Mouse (Mus musculus): ENCODE measurements at regions not wholly inside any gene's neighbourhood (a gene's known extent, or its start where the extent isn't known, plus 50 kb on each side); places are given as distances from the start of the nearest gene placed in this dataset.

DNA sequence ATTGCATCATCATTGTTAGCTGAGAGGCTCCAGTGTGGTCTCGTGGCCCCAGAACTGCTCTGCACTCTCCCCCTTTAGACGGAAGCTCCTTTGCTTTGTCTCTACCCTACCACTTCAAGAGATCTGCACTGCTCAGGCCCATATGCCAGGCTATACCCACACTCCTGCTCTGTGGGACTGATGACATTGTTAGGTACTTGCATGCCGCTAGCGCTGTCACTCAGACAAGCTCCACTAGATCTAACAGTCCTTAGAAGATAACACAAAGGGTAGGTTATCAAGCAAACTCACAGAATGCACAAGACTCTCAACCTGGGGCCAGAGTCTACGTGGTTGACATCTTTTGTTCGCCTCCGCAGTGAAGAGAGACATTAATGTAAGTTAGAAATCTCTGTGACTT lies 383.1 kb downstream of the Trim52 start:
- 82% methylated on average over 7 of the region's 7 CpGs for WGBS
- H3K27me3 ChIP-seq (ENCODE audit: control insufficient read depth, insufficient read depth, low read length) = no peaks in the 10 kb centered on the region
- no peak for DNase-seq
- intact Hi-C loops (cut with DNase I) = no loop called here
- H3K79me2 ChIP-seq (replicated peaks; ENCODE audit: control insufficient read depth, insufficient read depth, low read length) = no peaks in the 10 kb centered on the region
- TF ChIP-seq CTCF (IDR thresholded peaks at IDR 0.05) (no peak), POLR2A (IDR thresholded peaks at IDR 0.05; ENCODE audit: insufficient read depth, low read depth, low read length) (no peak), EP300 (IDR thresholded peaks at IDR 0.05; ENCODE audit: insufficient read depth, low read depth, low read length) (no peak)
- H3K4me1 ChIP-seq (ENCODE audit: control insufficient read depth, insufficient read depth, low read length) = no peaks in the 10 kb centered on the region
- no peak overlapping the region for H3K4me3 ChIP-seq
- H3K27ac ChIP-seq = no peak overlapping the region
- no peak overlapping the region for H3K9ac ChIP-seq (ENCODE audit: low read depth, low read length)
- H3K36me3 ChIP-seq (ENCODE audit: control insufficient read depth, insufficient read depth, low read length) = no peaks in the 10 kb centered on the region

DNA sequence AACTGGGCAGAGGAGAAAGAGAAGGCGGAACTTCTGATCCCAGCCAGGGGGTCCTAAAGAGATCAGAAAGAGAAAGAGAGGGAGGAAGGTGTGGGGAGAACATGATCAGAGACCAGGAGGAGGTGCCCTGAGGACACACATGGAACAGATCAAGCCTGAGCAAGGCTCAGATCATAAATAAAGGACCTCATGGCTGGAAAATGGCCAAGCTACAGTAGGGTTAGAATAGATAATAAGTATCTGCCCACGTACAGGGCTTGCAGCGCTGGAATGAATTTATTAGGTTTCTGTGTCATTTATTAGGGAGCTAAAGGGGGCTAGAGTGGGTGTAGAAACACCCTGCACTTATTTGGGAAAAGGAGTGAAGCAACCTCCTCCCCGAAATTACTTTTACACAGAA lies 385.4 kb downstream of the Trim52 start:
- Histone ChIP-seq H3K27me3 (ENCODE audit: control insufficient read depth, insufficient read depth, low read length) (no peaks in the 10 kb centered on the region), H3K4me1 (ENCODE audit: control insufficient read depth, insufficient read depth, low read length) (no peaks in the 10 kb centered on the region), H3K79me2 (replicated peaks; ENCODE audit: control insufficient read depth, insufficient read depth, low read length) (no peaks in the 10 kb centered on the region), H3K27ac (no peak overlapping the region), H3K4me3 (no peak overlapping the region), H3K9ac (ENCODE audit: low read depth, low read length) (no peak overlapping the region), H3K36me3 (ENCODE audit: control insufficient read depth, insufficient read depth, low read length) (no peaks in the 10 kb centered on the region)
- DNase-seq = no peak
- TF ChIP-seq EP300 (IDR thresholded peaks at IDR 0.05; ENCODE audit: insufficient read depth, low read depth, low read length) (no peak), CTCF (IDR thresholded peaks at IDR 0.05) (no peak)
- intact Hi-C loops (cut with DNase I) = no loop called here
- WGBS = 68% methylated on average over 4 of the region's 4 CpGs

DNA sequence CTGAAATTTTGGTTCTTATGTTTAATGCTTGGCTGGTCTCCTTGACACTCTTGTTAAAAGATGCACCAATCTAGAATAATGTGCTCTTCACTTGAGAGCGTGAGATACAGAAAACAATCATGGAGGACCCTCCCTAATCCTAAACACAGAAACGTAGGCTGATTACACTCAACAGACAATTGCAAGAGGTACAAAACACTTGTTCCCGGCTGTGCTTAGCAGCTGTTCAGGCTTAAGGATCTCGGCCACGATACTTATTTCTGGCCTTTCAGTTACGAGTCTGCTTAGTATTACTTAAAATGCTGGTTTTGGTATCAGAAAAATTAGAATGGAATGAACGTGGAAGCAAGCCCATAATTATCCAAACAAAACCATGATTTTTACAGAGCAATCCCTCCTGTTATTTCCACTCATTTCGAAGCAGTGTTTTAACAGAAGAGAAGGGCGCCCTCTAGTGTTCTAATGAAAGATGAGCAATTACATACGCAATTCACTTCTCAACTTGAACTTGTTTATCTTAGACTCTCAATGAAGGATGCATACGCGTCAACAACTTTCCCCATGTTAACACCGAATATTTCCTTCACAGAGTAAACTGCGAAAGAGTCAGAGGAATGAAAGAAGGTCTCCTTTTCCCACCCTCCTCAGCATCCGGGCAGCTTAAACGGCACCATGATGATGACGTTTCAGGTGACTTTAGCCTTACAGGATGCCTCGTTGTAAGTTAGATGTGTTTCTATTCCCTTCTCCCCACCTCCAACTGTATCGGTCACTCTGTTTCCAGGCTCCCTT lies 394.5 kb downstream of the Trim52 start:
- 35% methylated on average over 19 of the region's 19 CpGs for WGBS
- Histone ChIP-seq H3K27me3 (ENCODE audit: control insufficient read depth, insufficient read depth, low read length) (no peaks in the 10 kb centered on the region), H3K36me3 (ENCODE audit: control insufficient read depth, insufficient read depth, low read length) (no peaks in the 10 kb centered on the region), H3K9ac (ENCODE audit: low read depth, low read length) (no peak overlapping the region), H3K27ac (no peak overlapping the region), H3K79me2 (replicated peaks; ENCODE audit: control insufficient read depth, insufficient read depth, low read length) (no peaks in the 10 kb centered on the region), H3K4me1 (ENCODE audit: control insufficient read depth, insufficient read depth, low read length) (no peaks in the 10 kb centered on the region), H3K4me3 (no peak overlapping the region)
- peak in 1 of 2 experiments; percentile 5 for DNase-seq
- intact Hi-C loops (cut with DNase I) = loop anchor here (1.0 kb wide), 1 partner anchor 61 kb away; no protein-coding TSS in a partner anchor
- TF ChIP-seq CTCF (IDR thresholded peaks at IDR 0.05) (peak; percentile 91), POLR2A (IDR thresholded peaks at IDR 0.05; ENCODE audit: insufficient read depth, low read depth, low read length) (no peak)

DNA sequence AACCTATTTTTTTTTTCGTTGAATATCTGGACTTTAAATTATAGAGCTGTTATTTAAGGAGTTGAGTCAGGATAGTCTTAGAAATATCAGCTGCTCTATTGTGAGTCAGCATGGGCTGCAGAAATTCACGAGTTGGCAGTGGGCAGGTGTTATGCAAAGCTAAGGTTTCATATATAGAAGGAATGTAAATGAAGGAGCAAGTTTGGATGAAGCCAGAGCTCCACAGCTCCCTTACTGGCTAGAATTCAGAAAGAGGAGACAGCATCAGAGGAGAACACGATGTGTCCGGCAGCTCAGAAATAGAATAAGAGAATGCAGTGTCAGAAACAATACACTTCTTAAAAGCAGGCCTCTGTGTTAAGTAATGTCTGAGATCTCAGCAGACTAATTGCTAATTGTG lies 400.9 kb downstream of the Trim52 start:
- H3K27me3 ChIP-seq (ENCODE audit: control insufficient read depth, insufficient read depth, low read length) = no peaks in the 10 kb centered on the region
- H3K79me2 ChIP-seq (replicated peaks; ENCODE audit: control insufficient read depth, insufficient read depth, low read length) = no peaks in the 10 kb centered on the region
- no peaks in the 10 kb centered on the region for H3K36me3 ChIP-seq (ENCODE audit: control insufficient read depth, insufficient read depth, low read length)
- no peaks in the 10 kb centered on the region for H3K4me1 ChIP-seq (ENCODE audit: control insufficient read depth, insufficient read depth, low read length)
- no peak for DNase-seq
- no peak overlapping the region for H3K4me3 ChIP-seq
- 61% methylated on average over 4 of the region's 4 CpGs for WGBS
- no peak overlapping the region for H3K9ac ChIP-seq (ENCODE audit: low read depth, low read length)
- intact Hi-C loops (cut with DNase I) = no loop called here
- TF ChIP-seq EP300 (IDR thresholded peaks at IDR 0.05; ENCODE audit: insufficient read depth, low read depth, low read length) (no peak), CTCF (IDR thresholded peaks at IDR 0.05) (no peak), POLR2A (IDR thresholded peaks at IDR 0.05; ENCODE audit: insufficient read depth, low read depth, low read length) (no peak)
- no peak overlapping the region for H3K27ac ChIP-seq

DNA sequence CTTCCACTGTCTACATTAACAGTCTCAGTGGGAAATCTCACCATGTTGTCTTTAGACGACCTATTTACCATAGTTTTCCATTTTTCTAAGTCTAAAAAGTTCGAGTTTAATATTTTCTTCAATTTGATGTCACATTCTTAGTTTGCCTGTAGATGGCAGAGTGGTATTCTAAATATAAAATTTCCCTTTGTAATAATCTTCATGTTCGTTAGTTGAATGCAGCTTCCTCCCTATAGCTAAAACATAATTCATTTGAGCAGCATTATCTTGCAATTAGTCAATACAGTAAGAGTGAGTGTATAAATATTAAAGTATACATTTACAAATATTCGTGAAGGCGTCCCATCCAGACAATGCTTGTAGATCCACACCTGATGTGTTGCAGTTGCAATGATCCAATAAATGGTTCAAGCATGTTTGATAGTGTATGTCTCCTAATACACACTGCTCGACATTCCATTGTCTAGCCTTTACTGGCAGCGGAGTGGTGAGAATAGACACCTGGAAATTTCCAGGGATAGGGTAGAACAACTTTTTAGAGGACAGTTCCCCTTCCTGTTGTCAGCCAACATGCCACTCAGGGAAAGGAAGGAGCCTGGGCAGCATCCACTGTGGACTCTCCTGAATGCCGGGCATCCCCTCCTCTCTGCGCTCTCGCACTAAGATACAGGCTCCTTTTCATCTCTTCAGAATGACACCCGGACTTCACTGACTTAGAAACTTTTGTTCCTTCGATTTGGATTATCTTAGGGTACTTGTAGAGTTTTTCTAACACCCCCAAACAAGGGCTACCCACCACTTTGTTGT lies 412.8 kb downstream of the Trim52 start:
- 63% methylated on average over 12 of the region's 12 CpGs for WGBS
- intact Hi-C loops (cut with DNase I) = no loop called here
- Histone ChIP-seq H3K4me1 (ENCODE audit: control insufficient read depth, insufficient read depth, low read length) (no peaks in the 10 kb centered on the region), H3K27ac (no peak overlapping the region), H3K9ac (ENCODE audit: low read depth, low read length) (no peak overlapping the region), H3K4me3 (no peak overlapping the region), H3K27me3 (ENCODE audit: control insufficient read depth, insufficient read depth, low read length) (no peaks in the 10 kb centered on the region), H3K36me3 (ENCODE audit: control insufficient read depth, insufficient read depth, low read length) (no peaks in the 10 kb centered on the region), H3K79me2 (replicated peaks; ENCODE audit: control insufficient read depth, insufficient read depth, low read length) (no peaks in the 10 kb centered on the region)
- DNase-seq = no peak
- TF ChIP-seq CTCF (IDR thresholded peaks at IDR 0.05) = 0 out of 2 replicates have a peak, but pooled peaks have one; percentile 7
- no peak for TF ChIP-seq EP300 (IDR thresholded peaks at IDR 0.05; ENCODE audit: insufficient read depth, low read depth, low read length)

DNA sequence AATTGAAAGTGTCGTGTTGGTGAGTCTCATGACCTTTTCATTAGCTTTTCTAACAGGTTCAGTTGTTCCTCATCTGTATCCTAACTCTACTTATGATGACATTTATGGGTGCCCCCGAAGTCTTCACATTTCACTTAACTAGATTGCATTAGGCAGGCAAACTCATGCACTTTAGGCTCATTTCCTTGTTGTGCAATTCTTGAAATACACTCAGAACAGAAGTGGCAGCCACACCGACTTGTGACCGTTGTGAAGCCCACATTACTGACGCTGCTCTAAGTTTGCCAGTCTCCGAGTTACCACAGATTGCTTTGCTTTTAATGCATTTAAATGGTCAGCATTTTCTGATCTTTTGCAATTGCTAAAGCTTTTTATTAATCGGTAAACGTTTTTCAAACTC lies 414.8 kb downstream of the Trim52 start:
- 74% methylated on average over 8 of the region's 8 CpGs for WGBS
- H3K36me3 ChIP-seq (ENCODE audit: control insufficient read depth, insufficient read depth, low read length) = no peaks in the 10 kb centered on the region
- H3K79me2 ChIP-seq (replicated peaks; ENCODE audit: control insufficient read depth, insufficient read depth, low read length) = no peaks in the 10 kb centered on the region
- H3K9ac ChIP-seq (ENCODE audit: low read depth, low read length) = no peak overlapping the region
- no peak overlapping the region for H3K4me3 ChIP-seq
- intact Hi-C loops (cut with DNase I) = no loop called here
- no peaks in the 10 kb centered on the region for H3K27me3 ChIP-seq (ENCODE audit: control insufficient read depth, insufficient read depth, low read length)
- no peak for TF ChIP-seq POLR2A (IDR thresholded peaks at IDR 0.05; ENCODE audit: insufficient read depth, low read depth, low read length)
- no peak for TF ChIP-seq CTCF (IDR thresholded peaks at IDR 0.05)
- no peak for TF ChIP-seq EP300 (IDR thresholded peaks at IDR 0.05; ENCODE audit: insufficient read depth, low read depth, low read length)
- H3K27ac ChIP-seq = no peak overlapping the region
- DNase-seq = no peak
- no peaks in the 10 kb centered on the region for H3K4me1 ChIP-seq (ENCODE audit: control insufficient read depth, insufficient read depth, low read length)

Measured in heart, adult 2 months (tissue).